Mouse (Mus musculus): ENCODE data around the gene 4933428G20Rik. TPM values are rescaled to one million over a fixed set of nuclear protein-coding genes. Genes with fewer than 3 reads are reported as not detected.

Gene 4933428G20Rik
- polyA plus RNA-seq, 1 experiment from 2014 or later: 0.36 TPM

Other genes starting within 250 kb of the 4933428G20Rik start
- gene Npepps, start 219.7 kb downstream of the 4933428G20Rik start, polyA plus RNA-seq (2016; fragmentation: Nextera tagmentation; extraction: Ambion mirVana): 81.1 and 85.8 TPM in 2 replicates
- 51.2 and 53.5 TPM in 2 replicates for gene Mrpl45, start 184.6 kb downstream of the 4933428G20Rik start, polyA plus RNA-seq (2016; fragmentation: Nextera tagmentation; extraction: Ambion mirVana)
- gene Gpr179, start 148.3 kb downstream of the 4933428G20Rik start, polyA plus RNA-seq (2016; fragmentation: Nextera tagmentation; extraction: Ambion mirVana): 0.05 and 0.14 TPM in 2 replicates
- gene Socs7, start 137.8 kb downstream of the 4933428G20Rik start, polyA plus RNA-seq (2016; fragmentation: Nextera tagmentation; extraction: Ambion mirVana): 5.1 and 5.5 TPM in 2 replicates
- gene Arhgap23, start 84.8 kb downstream of the 4933428G20Rik start, polyA plus RNA-seq (2016; fragmentation: Nextera tagmentation; extraction: Ambion mirVana): 7.3 and 7.4 TPM in 2 replicates
- gene Srcin1, start 75.8 kb upstream of the 4933428G20Rik start, polyA plus RNA-seq (2016; fragmentation: Nextera tagmentation; extraction: Ambion mirVana): 0.27 and 0.79 TPM in 2 replicates
- gene Epop, start 129.4 kb upstream of the 4933428G20Rik start, polyA plus RNA-seq (2016; fragmentation: Nextera tagmentation; extraction: Ambion mirVana): 16.4 and 16.9 TPM in 2 replicates
- 2.8 and 2.9 TPM in 2 replicates for gene Mllt6, start 163.1 kb upstream of the 4933428G20Rik start, polyA plus RNA-seq (2016; fragmentation: Nextera tagmentation; extraction: Ambion mirVana)
- gene Cisd3, start 185.5 kb upstream of the 4933428G20Rik start, polyA plus RNA-seq (2016; fragmentation: Nextera tagmentation; extraction: Ambion mirVana): 10.0 and 11.3 TPM in 2 replicates
- gene Pcgf2, start 200.2 kb upstream of the 4933428G20Rik start, polyA plus RNA-seq (2016; fragmentation: Nextera tagmentation; extraction: Ambion mirVana): 20.2 and 20.3 TPM in 2 replicates
- 481 TPM in 2 replicates for gene Psmb3, start 203.1 kb upstream of the 4933428G20Rik start, polyA plus RNA-seq (2016; fragmentation: Nextera tagmentation; extraction: Ambion mirVana)
- 2.2 and 2.7 TPM in 2 replicates for gene Pip4k2b, start 244.4 kb upstream of the 4933428G20Rik start, polyA plus RNA-seq (2016; fragmentation: Nextera tagmentation; extraction: Ambion mirVana)